Mouse (Mus musculus) E14TG2a.4 (cell line): ENCODE results near the gene Slc4a4.

Experiments
- CTCF ChIP-seq: conservative IDR thresholded peaks from 2 replicates; pipeline ENCODE4 v1.5.1; 2014; ENCODE audit warnings: low read length
- POU5F1 ChIP-seq: IDR thresholded peaks from 2 replicates; pipeline ENCODE4 v1.6.1; 2014; ENCODE audit warnings: low read length, borderline replicate concordance

GRCm38 (mm10) chr5:89032647-89033046 lies 146.0 kb downstream of the Slc4a4 start:
- TF ChIP-seq CTCF: no peak
- TF ChIP-seq POU5F1: no peak
